Mouse (Mus musculus) thymus, postnatal 25 days (tissue): ENCODE measurements around the gene Cd68.
"Not testable (repeated sequence)": the region's sequence is repeated elsewhere in the genome, so short reads cannot be mapped to it uniquely, and the experiment has no call there.

Experiments used
- DNase-seq: peaks from one replicate; pipeline ENCODE4 v3.0.0; 2022

The Cd68 gene

GRCm38 (mm10) chr11:69665961-69666664 is at the start of gene Cd68:
TSS of gene Cd68 (minus strand) at chr11:69666153.
- no peak for DNase-seq

GRCm38 (mm10) chr11:69715482-69715881 is 49.5 kb upstream of the Cd68 start:
- DNase-seq = no peak

GRCm38 (mm10) chr11:69714636-69715329 is 48.8 kb upstream of the Cd68 start:
- DNase-seq = no peak

- DNase-seq = no peak
Observed at GRCm38 (mm10) chr11:69712954-69713672, 47.2 kb upstream of the Cd68 start.

GRCm38 (mm10) chr11:69711082-69711481 is 45.1 kb upstream of the Cd68 start:
- DNase-seq = no peak

GRCm38 (mm10) chr11:69710470-69710869 is 44.5 kb upstream of the Cd68 start:
- DNase-seq = no peak

- no peak for DNase-seq
Observed at GRCm38 (mm10) chr11:69709554-69710446, 43.8 kb upstream of the Cd68 start.

GRCm38 (mm10) chr11:69708614-69709265 is 42.8 kb upstream of the Cd68 start:
- no peak for DNase-seq

GRCm38 (mm10) chr11:69707873-69708381 is 42.0 kb upstream of the Cd68 start:
- no peak for DNase-seq

- DNase-seq = no peak
Observed at GRCm38 (mm10) chr11:69707480-69707847, 41.5 kb upstream of the Cd68 start.

GRCm38 (mm10) chr11:69706775-69707479 is 41.0 kb upstream of the Cd68 start:
- DNase-seq = no peak

GRCm38 (mm10) chr11:69704613-69705010 is 38.7 kb upstream of the Cd68 start:
- DNase-seq = no peak

- no peak for DNase-seq
Observed at GRCm38 (mm10) chr11:69703814-69704612, 38.1 kb upstream of the Cd68 start.

GRCm38 (mm10) chr11:69703381-69703780 is 37.4 kb upstream of the Cd68 start:
- DNase-seq = not testable (repeated sequence)

- DNase-seq = not testable (repeated sequence)
Observed at GRCm38 (mm10) chr11:69702886-69703285, 36.9 kb upstream of the Cd68 start.

GRCm38 (mm10) chr11:69699595-69699994 is 33.6 kb upstream of the Cd68 start:
- DNase-seq = no peak

GRCm38 (mm10) chr11:69698574-69698973 is 32.6 kb upstream of the Cd68 start:
- DNase-seq = no peak

GRCm38 (mm10) chr11:69697396-69697795 is 31.4 kb upstream of the Cd68 start:
- DNase-seq = no peak

- DNase-seq = no peak
Observed at GRCm38 (mm10) chr11:69695361-69696181, 29.6 kb upstream of the Cd68 start, which contains the start of the genes Tnfsf12 and Tnfsfm13. TSS of gene Tnfsf12 (minus strand) at chr11:69695849. TSS of gene Tnfsfm13 (minus strand) at chr11:69696098.

GRCm38 (mm10) chr11:69695046-69695360 is 29.1 kb upstream of the Cd68 start:
- DNase-seq = no peak
